Mouse (Mus musculus): ENCODE measurements at regions not wholly inside any gene's neighbourhood (a gene's known extent, or its start where the extent isn't known, plus 50 kb on each side); places are given as distances from the start of the nearest gene placed in this dataset.
"Not testable (repeated sequence)": the region's sequence is repeated elsewhere in the genome, so short reads cannot be mapped to it uniquely, and the experiment has no call there.

DNA sequence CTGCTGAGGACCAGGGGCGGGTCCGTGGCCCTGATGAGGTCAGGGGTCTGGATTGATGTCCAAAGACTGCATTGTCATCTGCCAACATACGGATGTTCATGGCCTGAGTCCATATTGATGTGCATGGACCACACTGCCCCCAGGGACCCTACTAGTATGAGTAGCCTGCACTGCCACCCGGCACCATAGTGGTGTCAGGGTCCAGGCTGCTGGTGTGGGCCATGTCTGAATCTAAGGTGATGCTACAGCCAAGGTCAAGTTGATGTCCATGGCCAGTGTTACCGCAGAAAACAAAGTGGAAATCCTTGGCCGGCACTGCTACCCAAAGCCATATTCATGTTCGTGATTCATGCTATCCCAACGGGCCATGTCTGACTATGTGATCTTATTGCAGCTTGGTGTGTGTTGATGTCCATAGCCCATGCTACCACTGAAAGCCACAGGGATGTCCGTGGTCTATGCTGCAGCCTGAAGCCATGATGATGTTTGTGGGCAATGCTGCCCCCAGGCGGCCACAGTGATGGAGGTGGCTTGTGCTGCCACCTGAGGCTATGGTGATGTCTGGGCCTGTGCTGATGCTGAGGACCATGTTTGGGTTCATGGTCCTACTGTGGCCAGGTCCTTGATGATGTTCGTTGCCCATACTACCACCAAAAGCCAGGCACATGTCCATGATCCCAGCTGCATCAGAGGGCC, 130.5 kb downstream of the Iqub start:
- DNase-seq (ENCODE audit: low spot score): no peak

DNA sequence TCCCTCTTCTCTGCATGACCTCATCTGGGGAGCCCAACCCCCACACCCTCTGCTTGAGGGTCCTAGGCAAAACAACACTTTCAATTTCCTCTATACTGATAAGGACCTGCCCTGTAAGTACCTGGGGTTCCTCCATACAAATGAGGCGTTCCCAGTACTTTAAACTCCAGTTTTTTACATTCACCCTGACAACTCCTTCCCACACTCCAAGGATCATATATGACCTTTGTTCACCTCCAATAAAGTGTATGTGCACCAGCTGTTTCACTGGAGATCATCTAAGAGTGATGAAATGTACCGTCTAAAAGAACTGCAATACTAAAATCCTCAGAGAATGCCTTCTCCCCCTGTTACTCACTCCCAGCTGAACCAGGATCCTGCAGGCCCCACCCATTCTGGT, 135.0 kb downstream of the Iqub start:
- no peak for DNase-seq (ENCODE audit: low spot score)

DNA sequence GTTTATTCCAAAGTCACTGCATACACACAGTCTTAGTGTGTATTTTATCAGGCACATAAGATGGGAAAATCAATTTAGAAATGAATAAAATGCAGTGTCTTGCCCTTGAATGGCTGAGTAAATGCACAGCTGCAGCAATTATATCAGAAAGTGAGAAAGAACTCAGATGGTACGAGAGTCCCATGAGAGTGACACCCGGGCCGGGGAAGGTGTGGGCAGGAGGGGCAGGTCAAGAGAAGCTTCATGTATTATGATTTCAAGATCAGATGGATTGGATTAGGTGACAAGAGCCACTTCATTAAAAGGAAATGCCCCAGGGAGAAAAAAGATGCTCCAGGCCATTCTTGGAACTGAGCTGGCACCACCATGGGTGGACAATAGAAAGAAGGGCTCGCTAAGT, 138.1 kb downstream of the Iqub start:
- DNase-seq (ENCODE audit: low spot score): no peak

- DNase-seq (ENCODE audit: low spot score): peak; percentile 23
Measured at GRCm38 (mm10) chr6:24373161-24373560, 141.7 kb downstream of the Iqub start.

- no peak for DNase-seq (ENCODE audit: low spot score)
Measured at GRCm38 (mm10) chr6:24371680-24372079, 143.2 kb downstream of the Iqub start.

- peak; percentile 5 for DNase-seq (ENCODE audit: low spot score)
Measured at GRCm38 (mm10) chr6:24350882-24351281, 164.0 kb downstream of the Iqub start.

GRCm38 (mm10) chr6:24348481-24349062, 166.3 kb downstream of the Iqub start:
- no peak for DNase-seq (ENCODE audit: low spot score)

GRCm38 (mm10) chr6:24347745-24348480, 167.0 kb downstream of the Iqub start:
- DNase-seq (ENCODE audit: low spot score): peak; percentile 5

DNA sequence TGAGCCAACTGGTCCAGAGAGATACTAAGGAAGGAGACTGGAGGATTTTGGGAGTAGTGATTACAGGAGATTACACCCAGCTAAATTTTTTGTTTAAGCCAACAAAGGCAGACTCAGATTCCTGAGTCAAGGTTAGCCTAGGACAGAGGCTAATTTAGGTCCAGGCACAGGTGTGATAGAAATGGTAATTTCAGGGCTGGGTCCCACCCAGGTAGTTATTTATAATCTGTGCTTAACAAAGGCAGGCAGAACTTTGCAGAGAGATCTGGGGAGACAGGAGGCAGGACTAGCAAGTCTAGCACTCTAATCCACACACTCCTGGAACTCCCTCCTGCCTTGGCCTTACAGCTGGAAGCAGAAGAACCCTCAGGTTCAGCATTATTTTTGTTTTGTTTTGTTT, 172.4 kb downstream of the Iqub start:
- DNase-seq (ENCODE audit: low spot score): no peak

- DNase-seq (ENCODE audit: low spot score): no peak
Measured at GRCm38 (mm10) chr6:24342056-24342455, 172.8 kb downstream of the Iqub start.

DNA sequence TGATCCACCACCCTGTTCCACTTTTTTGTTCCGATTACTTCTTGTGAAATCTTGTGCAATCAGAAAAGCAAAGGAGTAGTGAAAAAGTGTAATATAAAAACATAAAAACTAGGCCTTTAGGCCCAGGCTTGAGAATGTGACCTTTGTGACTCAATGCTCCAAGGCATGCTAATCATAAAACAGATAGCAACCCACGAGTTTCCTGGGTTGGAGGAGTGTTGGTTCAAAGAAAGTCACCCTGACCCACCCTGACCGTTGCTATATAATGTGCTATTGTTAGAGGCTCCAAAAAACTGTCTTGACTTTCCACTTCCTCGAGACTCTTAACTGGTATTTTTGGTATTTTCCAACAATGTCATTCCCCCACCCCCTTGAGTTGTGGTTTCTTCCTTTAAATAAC, 172.2 kb upstream of the Slc13a1 start:
- DNase-seq (ENCODE audit: low spot score): not testable (repeated sequence)

- DNase-seq (ENCODE audit: low spot score): no peak
Measured at GRCm38 (mm10) chr6:24325215-24325614, 157.3 kb upstream of the Slc13a1 start.

DNA sequence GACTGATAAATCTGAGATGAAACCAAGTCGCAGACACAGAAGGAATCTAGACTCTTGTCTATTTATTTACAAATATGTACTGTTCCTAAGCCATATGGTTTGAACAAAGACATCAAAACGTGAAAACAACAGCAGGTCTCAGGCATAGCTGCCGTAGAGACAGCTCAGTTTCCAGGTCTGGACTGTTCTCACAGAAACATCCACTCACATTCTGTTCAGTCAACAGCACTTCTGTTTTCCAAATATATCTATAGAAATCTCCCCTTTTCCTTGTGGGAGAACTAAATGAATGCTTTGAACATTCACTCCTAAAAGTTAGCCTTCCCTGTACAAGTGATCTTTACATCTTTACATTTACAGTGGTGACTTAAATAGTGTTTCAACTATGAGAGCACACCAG, 156.8 kb upstream of the Slc13a1 start:
- no peak for DNase-seq (ENCODE audit: low spot score)

DNA sequence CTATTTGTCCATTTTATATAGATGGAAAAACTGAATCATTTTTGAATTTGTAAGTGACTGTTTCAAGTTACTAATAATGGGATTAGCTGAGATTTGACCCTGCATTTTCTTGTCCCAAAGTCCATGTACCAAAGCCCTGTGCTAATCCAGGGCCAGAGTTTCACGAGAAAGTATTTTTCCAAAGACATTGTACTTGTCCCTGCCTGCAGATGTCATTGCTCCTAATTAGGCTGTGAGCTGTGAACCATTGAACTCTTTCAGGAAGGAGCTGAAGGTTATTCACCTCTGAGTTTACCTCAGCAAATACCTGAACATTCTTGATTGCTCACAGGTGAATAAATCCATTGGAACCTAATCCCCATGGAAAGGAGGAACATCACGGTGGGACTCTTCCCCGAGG, 154.5 kb upstream of the Slc13a1 start:
- DNase-seq (ENCODE audit: low spot score): no peak

DNA sequence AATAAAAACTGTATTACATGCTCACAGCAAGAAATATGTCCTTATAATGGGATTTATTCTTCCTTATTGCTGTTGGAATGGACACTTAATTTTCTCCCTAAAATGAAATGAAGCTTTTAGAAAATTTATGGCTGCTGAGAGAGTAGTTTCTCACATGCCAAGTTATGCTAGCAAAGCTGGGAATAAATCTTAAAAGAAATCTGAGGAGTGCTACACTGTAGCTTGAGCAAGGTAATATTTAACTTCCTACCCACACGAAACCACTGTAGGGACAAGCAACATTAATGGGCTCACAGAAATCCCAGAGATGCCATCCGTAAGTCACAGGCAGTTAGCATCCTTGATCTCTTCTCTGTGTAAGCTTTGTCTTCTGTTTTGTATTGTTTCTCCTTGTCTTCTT, 151.0 kb upstream of the Slc13a1 start:
- DNase-seq (ENCODE audit: low spot score): no peak

- DNase-seq (ENCODE audit: low spot score): no peak
Measured at GRCm38 (mm10) chr6:24310675-24311074, 142.8 kb upstream of the Slc13a1 start.

DNA sequence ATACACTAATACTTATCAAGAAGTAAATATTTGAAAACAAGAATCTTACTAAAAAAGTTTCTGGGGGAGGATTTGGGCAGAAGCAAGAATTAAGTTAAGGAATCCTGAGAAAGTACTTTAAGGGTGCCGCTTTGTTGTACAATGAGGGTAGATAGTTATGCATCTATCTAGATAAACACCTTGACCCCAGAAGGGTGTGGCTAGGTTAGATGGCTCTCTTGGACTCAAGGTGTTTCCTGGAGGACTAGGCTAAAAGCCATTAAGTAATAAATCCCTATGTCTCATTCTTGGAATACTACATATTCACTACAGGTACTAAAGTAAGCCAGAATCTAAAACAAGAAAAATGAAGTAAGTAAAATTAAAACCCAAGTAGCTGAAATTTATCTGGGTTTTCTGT, 141.9 kb upstream of the Slc13a1 start:
- no peak for DNase-seq (ENCODE audit: low spot score)

DNA sequence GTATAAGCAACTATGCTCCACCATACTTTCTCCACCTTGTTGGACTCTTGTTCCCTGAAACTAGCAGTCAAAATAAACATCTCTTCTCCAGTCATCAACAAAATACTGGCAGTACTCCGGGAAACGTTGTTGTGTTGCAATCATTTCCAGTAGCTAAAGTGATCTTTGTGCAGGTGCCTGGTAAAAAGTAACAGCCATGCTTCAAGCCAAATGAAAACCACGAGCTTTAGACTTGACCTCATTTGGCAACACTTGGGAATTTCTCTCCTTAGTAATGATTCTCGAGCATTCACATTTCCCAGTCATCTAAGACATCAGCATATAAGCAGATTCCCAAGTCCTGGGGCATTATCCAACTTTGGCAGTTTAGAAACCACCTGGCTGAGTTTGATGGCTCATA, 133.8 kb upstream of the Slc13a1 start:
- no peak for DNase-seq (ENCODE audit: low spot score)

GRCm38 (mm10) chr6:24301146-24301545, 133.3 kb upstream of the Slc13a1 start:
- no peak for DNase-seq (ENCODE audit: low spot score)

- DNase-seq (ENCODE audit: low spot score): no peak
Measured at GRCm38 (mm10) chr6:24298562-24299212, 130.8 kb upstream of the Slc13a1 start.

- not testable (repeated sequence) for DNase-seq (ENCODE audit: low spot score)
Measured at GRCm38 (mm10) chr6:24288757-24289156, 120.9 kb upstream of the Slc13a1 start.

DNA sequence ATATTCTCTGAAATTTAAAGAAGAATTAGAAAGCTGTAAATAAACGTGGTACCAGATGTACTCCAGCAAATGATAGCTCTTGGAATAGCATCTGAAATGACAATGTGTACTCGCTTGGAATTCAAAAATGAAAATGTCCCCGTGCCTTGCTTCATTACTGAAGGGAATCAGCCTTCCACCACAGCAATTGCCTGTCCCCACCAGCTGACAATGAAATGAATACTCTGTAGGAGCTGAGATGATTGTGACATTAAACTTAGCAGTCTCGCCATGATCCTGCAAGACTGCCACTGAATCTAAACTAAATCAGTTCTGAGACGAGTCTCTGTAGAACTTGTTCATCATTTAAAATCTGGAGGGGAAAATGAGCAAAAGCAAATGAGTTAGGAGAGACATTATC, 104.9 kb upstream of the Slc13a1 start:
- no peak for DNase-seq (ENCODE audit: low spot score)

DNA sequence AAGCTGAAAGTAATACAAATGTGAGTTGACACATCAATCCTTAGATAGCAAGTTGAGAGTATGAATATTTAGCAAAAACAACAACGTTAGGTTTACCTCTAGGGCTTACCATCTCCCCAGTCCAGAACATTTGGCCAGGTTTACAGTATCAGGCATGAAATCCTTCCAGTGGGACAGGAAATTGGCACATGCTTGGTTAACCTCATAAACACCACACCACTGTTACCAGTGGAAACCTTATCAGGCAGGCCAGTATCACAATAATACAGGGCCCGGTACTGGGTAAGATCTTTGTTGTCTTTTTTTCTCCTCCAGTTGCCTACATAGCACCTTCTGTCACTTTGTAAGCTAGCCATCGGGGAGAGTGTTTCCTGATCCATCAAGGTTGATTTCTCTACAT, 101.7 kb upstream of the Slc13a1 start:
- DNase-seq (ENCODE audit: low spot score): no peak
